Mouse (Mus musculus) C2C12 (cell line): ENCODE results near the gene Prickle2.

Experiments
- CEBPB ChIP-seq: IDR thresholded peaks from one replicate; pipeline ENCODE4 v1.6.1; 2011; ENCODE audit warnings: low read depth, mild to moderate bottlenecking, control low read depth, moderate library complexity
- CTCF ChIP-seq: IDR thresholded peaks from one replicate; pipeline ENCODE4 v1.5.1; 2011; ENCODE audit not compliant: control insufficient read depth, insufficient read depth, insufficient read length
- MYOG ChIP-seq: IDR thresholded peaks from one replicate; pipeline ENCODE4 v1.6.1; 2011; ENCODE audit not compliant: control insufficient read depth, insufficient read length; ENCODE audit errors: extremely low read depth

DNA sequence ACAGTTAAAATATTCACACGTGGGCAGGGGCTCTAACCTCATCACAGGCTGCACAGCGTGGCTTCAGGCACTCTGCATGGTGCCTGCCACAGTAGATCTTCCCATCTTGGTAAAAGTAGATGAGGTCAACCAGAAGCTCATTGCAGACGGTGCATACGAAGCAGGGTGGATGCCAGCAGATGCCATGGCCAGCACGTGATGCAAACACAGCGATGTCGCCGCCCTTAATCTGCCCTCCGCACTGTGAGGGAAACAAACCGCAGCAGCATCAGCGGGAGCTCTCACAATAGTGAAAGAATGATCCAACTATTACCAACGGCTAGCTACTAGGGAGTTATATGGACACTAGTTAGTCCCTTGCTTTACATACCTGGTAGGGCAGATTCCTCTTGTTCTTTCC is 285.8 kb downstream of the Prickle2 start:
- TF ChIP-seq CTCF (no peak), CEBPB (no peak), MYOG (no peak)
